ENCODE assay signal across 17 mouse cellular contexts in the genomic region with DNA sequence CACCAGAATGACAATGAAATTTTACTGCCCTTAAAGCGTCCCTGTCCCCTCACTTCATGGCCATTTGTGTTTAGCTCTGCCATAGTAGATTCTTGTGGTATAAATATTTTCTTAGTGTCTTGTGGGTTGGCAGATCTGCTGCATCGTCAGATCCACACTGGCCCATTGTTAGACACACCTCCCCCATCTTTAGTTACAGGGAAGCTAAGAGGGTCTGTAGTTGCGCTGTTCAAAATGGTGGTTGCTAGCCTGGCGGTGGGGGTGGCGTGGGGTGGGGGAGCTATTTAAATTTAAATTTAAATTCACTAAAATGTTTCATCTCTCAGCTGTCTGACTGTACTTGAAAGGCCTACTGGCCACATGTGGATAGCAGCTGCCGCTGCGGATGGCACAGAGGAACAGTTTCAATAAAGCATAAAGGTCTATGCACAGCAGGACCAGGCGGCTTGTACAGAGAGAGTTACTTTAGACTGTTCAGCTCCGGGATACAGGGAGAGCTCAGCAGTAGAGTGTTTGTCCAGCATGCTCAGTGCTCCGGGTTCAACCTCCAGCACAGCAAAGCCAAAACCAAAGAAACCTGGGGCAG. TPM values are rescaled to one million over a fixed set of nuclear protein-coding genes. Genes with fewer than 3 reads are reported as not detected.
DNase-seq lines count a peak whose midpoint lies in the region; ATAC-seq lines count a peak whose summit lies in the region.
"Had no signal": no experiment of that assay in that cellular context is flagged by ENCODE, and none has a peak within 500 bp of the region (broad histone marks: within the 10 kb centered on the region; RNA-seq: fewer than 3 reads in every experiment).

No protein-coding gene starts in this region.

- peak; percentile 59 for DNase-seq in neural tube, embryonic 11.5 days (ENCODE audit: low spot score)
- DNase-seq in neural tube, embryonic 10.5 days (ENCODE audit: extremely low spot score, low spot score) = no peak
- peak; percentile 45 for DNase-seq in hindbrain, embryonic 11.5 days (ENCODE audit: low spot score)
- peak; percentile 43 for DNase-seq in mesoderm, embryonic 11.5 days (ENCODE audit: low read depth, low spot score)
- no peak for DNase-seq in left cerebral cortex, postnatal 25 days (ENCODE audit: low spot score in 2 of 2)
- DNase-seq in urinary bladder, adult 18-20 months (ENCODE audit: low spot score in 2 of 2) = no peak
- DNase-seq in cerebellum, postnatal 25 days = no peak
- DNase-seq: cerebellum, adult 9-11 months; embryo, embryonic 11 days; heart, adult 18-20 months; lung, embryonic 14.5 days; right cerebral cortex, postnatal 4 days; thymus, postnatal 14 days had no signal

- no peaks in the 10 kb centered on the region for H3K27me3 ChIP-seq in neural tube, embryonic 11.5 days (ENCODE audit: control insufficient read depth, insufficient read depth, low read length)
- H3K27me3 ChIP-seq in hindbrain, embryonic 11.5 days (ENCODE audit: control insufficient read depth, insufficient read depth, low read length) = no peaks in the 10 kb centered on the region
- H3K27me3 ChIP-seq in neural tube, embryonic 14.5 days (ENCODE audit: control insufficient read depth, insufficient read depth, low read length) = no peaks in the 10 kb centered on the region

- intact Hi-C loops in left cerebral cortex, postnatal 25 days (cut with DNase I) = no loop called here

- H3K27ac ChIP-seq in neural tube, embryonic 11.5 days (ENCODE audit: low read depth, low read length) = no peak overlapping the region
- peak overlapping the region; percentile 56 for H3K27ac ChIP-seq in hindbrain, embryonic 11.5 days (ENCODE audit: low read depth, low read length)
- peak overlapping the region; percentile 22; the same call in 1 of the 2 replicates for H3K27ac ChIP-seq in neural tube, embryonic 14.5 days (ENCODE audit: low read depth, low read length)
- H3K27ac ChIP-seq: macrophage had no signal

- peak; percentile 63 for ATAC-seq in neural tube, embryonic 11.5 days (ENCODE audit: insufficient read depth, low FRiP score, low TSS enrichment)
- peak; percentile 77; the same call in 1 of the 2 replicates for ATAC-seq in hindbrain, embryonic 11.5 days (ENCODE audit: low FRiP score)
- peak; percentile 67; the same call in 1 of the 2 replicates for ATAC-seq in neural tube, embryonic 14.5 days (ENCODE audit: low read depth)

- no peaks in the 10 kb centered on the region for H3K36me3 ChIP-seq in neural tube, embryonic 11.5 days (ENCODE audit: control insufficient read depth, insufficient read depth, low read length)
- no peaks in the 10 kb centered on the region for H3K36me3 ChIP-seq in hindbrain, embryonic 11.5 days (ENCODE audit: control insufficient read depth, insufficient read depth, low read length)
- H3K36me3 ChIP-seq in neural tube, embryonic 14.5 days (ENCODE audit: control insufficient read depth, insufficient read depth, low read length) = no peaks in the 10 kb centered on the region

- 0 out of 2 replicates have a peak, but pooled peaks cover 10% of the 10 kb centered on the region for H3K4me1 ChIP-seq in neural tube, embryonic 11.5 days (ENCODE audit: control insufficient read depth, insufficient read depth, low read length)
- peaks cover 8% of the 10 kb centered on the region; the same call in 1 of the 2 replicates for H3K4me1 ChIP-seq in hindbrain, embryonic 11.5 days (replicated peaks; ENCODE audit: control insufficient read depth, insufficient read depth, low read length)
- H3K4me1 ChIP-seq in neural tube, embryonic 14.5 days (ENCODE audit: control insufficient read depth, insufficient read depth, low read length) = peaks cover 4% of the 10 kb centered on the region

- no peaks in the 10 kb centered on the region for H3K9me3 ChIP-seq in neural tube, embryonic 11.5 days (ENCODE audit: control insufficient read depth, low read length)
- H3K9me3 ChIP-seq in hindbrain, embryonic 11.5 days (ENCODE audit: control insufficient read depth, low read length) = no peaks in the 10 kb centered on the region
- H3K9me3 ChIP-seq in neural tube, embryonic 14.5 days (ENCODE audit: control insufficient read depth, low read length) = no peaks in the 10 kb centered on the region

- H3K4me3 ChIP-seq in neural tube, embryonic 11.5 days (ENCODE audit: low read depth, low read length) = no peak overlapping the region
- H3K4me3 ChIP-seq in hindbrain, embryonic 11.5 days (ENCODE audit: low read depth, low read length) = no peak overlapping the region
- H3K4me3 ChIP-seq in neural tube, embryonic 14.5 days (ENCODE audit: low read depth, low read length) = no peak overlapping the region
- H3K4me3 ChIP-seq: myocyte had no signal

- no peak overlapping the region for H3K9ac ChIP-seq in neural tube, embryonic 11.5 days (ENCODE audit: low read length)
- H3K9ac ChIP-seq in hindbrain, embryonic 11.5 days (ENCODE audit: low read depth, low read length) = no peak overlapping the region
- H3K9ac ChIP-seq in neural tube, embryonic 14.5 days (replicated peaks; ENCODE audit: low read depth, low read length) = no peak overlapping the region
- H3K9ac ChIP-seq: lung, embryonic 14.5 days had no signal

- 52% methylated on average over 10 of the region's 10 CpGs for WGBS in neural tube, embryonic 11.5 days
- 49% methylated on average over 10 of the region's 10 CpGs for WGBS in hindbrain, embryonic 11.5 days
- WGBS in neural tube, embryonic 14.5 days = 47% methylated on average over 10 of the region's 10 CpGs

- no peak overlapping the region for H3K4me2 ChIP-seq in neural tube, embryonic 11.5 days (ENCODE audit: low read depth)
- no peak overlapping the region for H3K4me2 ChIP-seq in hindbrain, embryonic 11.5 days (replicated peaks; ENCODE audit: low read depth, low read length)
- H3K4me2 ChIP-seq in neural tube, embryonic 14.5 days (ENCODE audit: low read depth, low read length) = no peak overlapping the region
- H3K4me2 ChIP-seq: lung, embryonic 14.5 days had no signal

RNA-seq across cellular contexts. Expression of gene D630039A03Rik, which starts 24.0 kb away (rescaled TPM):
- polyA plus RNA-seq in neural tube, embryonic 11.5 days (2014; fragmentation: Nextera tagmentation; extraction: Ambion mirVana) = 0.43 and 0.65 TPM in 2 replicates
- polyA plus RNA-seq in hindbrain, embryonic 11.5 days (2014; fragmentation: Nextera tagmentation; extraction: Ambion mirVana) = 0.13 and 0.31 TPM in 2 replicates
- 0.33 and 0.39 TPM in 2 replicates for polyA plus RNA-seq in neural tube, embryonic 14.5 days (2014; fragmentation: Nextera tagmentation; extraction: Ambion mirVana)
- total RNA-seq in left cerebral cortex, postnatal 25 days (2021) = under 1 TPM; 0.16 to 0.25 TPM
- total RNA-seq: gastrocnemius, adult 18-20 months had no signal
- polyA plus RNA-seq: macrophage had no signal

Comparison
In these comparisons a context has a peak if more than half of its experiments do, and no peak if none do; other contexts are left out.
1. DNase-seq: peak in neural tube, embryonic 11.5 days (single experiment), hindbrain, embryonic 11.5 days (single experiment) and mesoderm, embryonic 11.5 days (single experiment); none in neural tube, embryonic 10.5 days (single experiment), left cerebral cortex, postnatal 25 days (0 of 2), urinary bladder, adult 18-20 months (0 of 2) and cerebellum, postnatal 25 days (0 of 2).
2. Peak in every context shown above with its lines, with median percentiles within 50 percentile points of each other: ATAC-seq.